Mouse (Mus musculus) gastrocnemius, postnatal 36 days (tissue): ENCODE data around the gene Slc16a2. TPM values are rescaled to one million over a fixed set of nuclear protein-coding genes. Genes with fewer than 3 reads are reported as not detected.

Experiments used
- DNase-seq, 2 experiments: peaks; one replicate each; pipeline ENCODE4 v3.0.0; 2022
- intact Hi-C: fragments of 180-260 bp; cut with DNase I; formaldehyde crosslinking; loops from one replicate; pipeline ENCODE4 v1.15.1; 2025
- long read RNA-seq, 2 experiments: library from polyadenylated mRNA; stranded (forward); transcript quantifications; one replicate each; pipeline ENCODE4 v2.0.0; 2021
- total RNA-seq, 2 experiments: library from RNA; stranded (reverse); gene quantifications; 2 replicates each; pipeline ENCODE4 v1.2.3; 2021

The Slc16a2 gene
- total RNA-seq, result 1 to 10 TPM; 2.0 to 2.5 TPM
- long read RNA-seq, experiment 1, result 0 reads
- long read RNA-seq, experiment 2, full-length matches to known transcripts, result 1 of 2 reads
- long read RNA-seq, experiment 2, partial matches to known transcripts, result 0 of 2 reads
- long read RNA-seq, experiment 2, other reads (novel, unspliced or antisense), result 1 of 2 reads

GRCm38 (mm10) chrX:103821832-103822196, at the start of gene Slc16a2:
Gene Slc16a2 (minus strand): TSS chrX:103821983.
- intact Hi-C loops, result no loop called here
- DNase-seq, result peak in 1 of 2 experiments; percentile 39

- DNase-seq, result no peak
- intact Hi-C loops, result no loop called here
These were observed 41.7 kb upstream of the Slc16a2 start for GRCm38 (mm10) chrX:103863502-103863901.

- intact Hi-C loops, result no loop called here
- DNase-seq, result no peak
These were observed 41.1 kb upstream of the Slc16a2 start for GRCm38 (mm10) chrX:103862877-103863276.

GRCm38 (mm10) chrX:103845266-103845665, 23.5 kb upstream of the Slc16a2 start:
- intact Hi-C loops, result loop anchor here (5.0 to 10.0 kb wide), 3 partner anchors 148 to 370 kb away; no protein-coding TSS in a partner anchor
- DNase-seq, result no peak

GRCm38 (mm10) chrX:103828836-103829235, 7.1 kb upstream of the Slc16a2 start:
- DNase-seq, result no peak

GRCm38 (mm10) chrX:103822271-103822811, 558 bp upstream of the Slc16a2 start:
- intact Hi-C loops, result no loop called here
- peak in 1 of 2 experiments; percentile 29 for DNase-seq

More at GRCm38 (mm10) chrX:103828836-103829235, 7.1 kb upstream of the Slc16a2 start:
- intact Hi-C loops, result no loop called here

- peak; percentile 13 to 37 for DNase-seq
- intact Hi-C loops, result no loop called here
These were observed 470 bp downstream of the Slc16a2 start for GRCm38 (mm10) chrX:103821195-103821831.

- intact Hi-C loops, result no loop called here
- DNase-seq, result no peak
These were observed 1.2 kb downstream of the Slc16a2 start for GRCm38 (mm10) chrX:103820307-103821194.

GRCm38 (mm10) chrX:103819253-103819652, 2.5 kb downstream of the Slc16a2 start:
- intact Hi-C loops, result no loop called here
- DNase-seq, result no peak

GRCm38 (mm10) chrX:103812690-103813089, 9.1 kb downstream of the Slc16a2 start:
- intact Hi-C loops, result no loop called here
- DNase-seq, result no peak

GRCm38 (mm10) chrX:103810483-103810882, 11.3 kb downstream of the Slc16a2 start:
- intact Hi-C loops, result no loop called here

GRCm38 (mm10) chrX:103806373-103806772, 15.4 kb downstream of the Slc16a2 start:
- intact Hi-C loops, result no loop called here
- DNase-seq, result no peak

More at GRCm38 (mm10) chrX:103810483-103810882, 11.3 kb downstream of the Slc16a2 start:
- DNase-seq, result no peak

GRCm38 (mm10) chrX:103796961-103797360, 24.8 kb downstream of the Slc16a2 start:
- DNase-seq, result no peak
- intact Hi-C loops, result no loop called here

GRCm38 (mm10) chrX:103795506-103795905, 26.3 kb downstream of the Slc16a2 start:
- intact Hi-C loops, result no loop called here
- no peak for DNase-seq

GRCm38 (mm10) chrX:103791329-103791728, 30.5 kb downstream of the Slc16a2 start:
- no peak for DNase-seq
- intact Hi-C loops, result no loop called here

- no peak for DNase-seq
- intact Hi-C loops, result no loop called here
These were observed 36.1 kb downstream of the Slc16a2 start for GRCm38 (mm10) chrX:103785681-103786080.

GRCm38 (mm10) chrX:103776412-103776811, 45.4 kb downstream of the Slc16a2 start:
- intact Hi-C loops, result no loop called here
- no peak for DNase-seq

GRCm38 (mm10) chrX:103746197-103746596, 75.6 kb downstream of the Slc16a2 start:
- intact Hi-C loops, result no loop called here
- no peak for DNase-seq

- DNase-seq, result no peak
- intact Hi-C loops, result no loop called here
These were observed 77.4 kb downstream of the Slc16a2 start for GRCm38 (mm10) chrX:103744171-103745039.

GRCm38 (mm10) chrX:103742057-103742315, 79.8 kb downstream of the Slc16a2 start:
- intact Hi-C loops, result no loop called here

More at GRCm38 (mm10) chrX:103742057-103742315, 79.8 kb downstream of the Slc16a2 start:
- no peak for DNase-seq
